ENCODE assay signal across 13 mouse cellular contexts in genomic region chr13:54994576-54994975, GRCm38 (mm10). TPM values are rescaled to one million over a fixed set of nuclear protein-coding genes. Genes with fewer than 3 reads are reported as not detected.
DNase-seq lines count a peak whose midpoint lies in the region; ATAC-seq and TF ChIP-seq lines count a peak whose summit lies in the region.
"Had no signal": no experiment of that assay in that cellular context is flagged by ENCODE, and none has a peak within 500 bp of the region (broad histone marks: within the 10 kb centered on the region; RNA-seq: fewer than 3 reads in every experiment).

No protein-coding gene starts in this region.

- DNase-seq in brain, embryonic 14.5 days (ENCODE audit: low read depth), result peak; percentile 83
- peak; percentile 85 for DNase-seq in embryo, embryonic 10.5 days (ENCODE audit: low spot score)
- DNase-seq in thymus, postnatal 25 days, result no peak
- DNase-seq in cerebellum, postnatal 10 days, result no peak
- DNase-seq: adrenal gland, postnatal 14 days; lung, adult 18-20 months; thymus, adult 18-20 months had no signal

- H3K4me2 ChIP-seq in hindbrain, embryonic 12.5 days (replicated peaks), result no peak overlapping the region
- no peak overlapping the region for H3K4me2 ChIP-seq in midbrain, embryonic 15.5 days
- H3K4me2 ChIP-seq in intestine, postnatal 0 days (replicated peaks; ENCODE audit: low read depth), result no peak overlapping the region
- H3K4me2 ChIP-seq: embryonic facial prominence, embryonic 13.5 days; kidney, embryonic 15.5 days had no signal

- TF ChIP-seq CTCF in brain, embryonic 14.5 days (IDR thresholded peaks at IDR 0.05; ENCODE audit: borderline replicate concordance, extremely low read depth, insufficient read depth, insufficient read length), result no peak
- no peak for TF ChIP-seq CTCF in intestine, postnatal 0 days (IDR thresholded peaks at IDR 0.05; ENCODE audit: low read depth)

- H3K9me3 ChIP-seq in hindbrain, embryonic 12.5 days (replicated peaks), result no peaks in the 10 kb centered on the region
- H3K9me3 ChIP-seq in midbrain, embryonic 15.5 days, result no peaks in the 10 kb centered on the region
- H3K9me3 ChIP-seq in intestine, postnatal 0 days (ENCODE audit: control insufficient read depth), result no peaks in the 10 kb centered on the region
- H3K9me3 ChIP-seq: embryonic facial prominence, embryonic 13.5 days; kidney, embryonic 15.5 days; limb, embryonic 10.5 days had no signal

- 6% methylated on average over 4 of the region's 4 CpGs for WGBS in hindbrain, embryonic 12.5 days
- 15% methylated on average over 4 of the region's 4 CpGs for WGBS in midbrain, embryonic 15.5 days
- WGBS in intestine, postnatal 0 days, result 23% methylated on average over 4 of the region's 4 CpGs

- H3K27me3 ChIP-seq in hindbrain, embryonic 12.5 days, result peaks cover 66% of the 10 kb centered on the region
- H3K27me3 ChIP-seq in midbrain, embryonic 15.5 days (replicated peaks), result peaks cover 5% of the 10 kb centered on the region; the same call in 1 of the 2 replicates
- no peaks in the 10 kb centered on the region for H3K27me3 ChIP-seq in intestine, postnatal 0 days (replicated peaks; ENCODE audit: control insufficient read depth, insufficient read depth, low read length)

- no peak for TF ChIP-seq POLR2A in brain, embryonic 14.5 days (IDR thresholded peaks at IDR 0.05; ENCODE audit: borderline replicate concordance, extremely low read depth, insufficient read depth, insufficient read length, poor library complexity, severe bottlenecking)

- peak overlapping the region; percentile 83 for H3K27ac ChIP-seq in hindbrain, embryonic 12.5 days
- H3K27ac ChIP-seq in midbrain, embryonic 15.5 days, result peak overlapping the region; percentile 31
- H3K27ac ChIP-seq in intestine, postnatal 0 days (ENCODE audit: low read depth, low read length), result no peak overlapping the region
- H3K27ac ChIP-seq: embryonic facial prominence, embryonic 13.5 days; kidney, embryonic 15.5 days; limb, embryonic 10.5 days had no signal

- H3K36me3 ChIP-seq in hindbrain, embryonic 12.5 days, result no peaks in the 10 kb centered on the region
- 0 out of 2 replicates have a peak, but pooled peaks cover under 1% of the 10 kb centered on the region for H3K36me3 ChIP-seq in midbrain, embryonic 15.5 days (replicated peaks)
- H3K36me3 ChIP-seq in intestine, postnatal 0 days (ENCODE audit: control insufficient read depth, insufficient read depth), result no peaks in the 10 kb centered on the region
- H3K36me3 ChIP-seq: embryonic facial prominence, embryonic 13.5 days; kidney, embryonic 15.5 days; limb, embryonic 10.5 days had no signal

- H3K4me1 ChIP-seq in hindbrain, embryonic 12.5 days, result peaks cover 48% of the 10 kb centered on the region
- peaks cover 21% of the 10 kb centered on the region for H3K4me1 ChIP-seq in midbrain, embryonic 15.5 days
- no peaks in the 10 kb centered on the region for H3K4me1 ChIP-seq in intestine, postnatal 0 days (replicated peaks; ENCODE audit: control insufficient read depth, insufficient read depth, low read length)

- no peak overlapping the region for H3K9ac ChIP-seq in hindbrain, embryonic 12.5 days
- H3K9ac ChIP-seq in midbrain, embryonic 15.5 days, result no peak overlapping the region
- H3K9ac ChIP-seq in intestine, postnatal 0 days (ENCODE audit: low read depth, low read length), result no peak overlapping the region
- H3K9ac ChIP-seq: embryonic facial prominence, embryonic 13.5 days; kidney, embryonic 15.5 days had no signal

- H3K4me3 ChIP-seq in hindbrain, embryonic 12.5 days, result no peak overlapping the region
- no peak overlapping the region for H3K4me3 ChIP-seq in midbrain, embryonic 15.5 days
- H3K4me3 ChIP-seq in intestine, postnatal 0 days (ENCODE audit: low read depth, low read length), result no peak overlapping the region
- H3K4me3 ChIP-seq: embryonic facial prominence, embryonic 13.5 days; kidney, embryonic 15.5 days; limb, embryonic 10.5 days had no signal

- ATAC-seq in hindbrain, embryonic 12.5 days (ENCODE audit: low FRiP score), result peak; percentile 63
- ATAC-seq in midbrain, embryonic 15.5 days (replicated peaks), result no peak
- no peak for ATAC-seq in intestine, postnatal 0 days

RNA-seq across cellular contexts. Expression of gene Hk3, which starts 26.6 kb away (rescaled TPM):
- 0.90 and 1.1 TPM in 2 replicates for polyA plus RNA-seq in brain, embryonic 14.5 days (2012; rRNA removed)
- polyA plus RNA-seq in hindbrain, embryonic 12.5 days (2016; fragmentation: Nextera tagmentation; extraction: Ambion mirVana), result 0.87 and 0.91 TPM in 2 replicates
- polyA plus RNA-seq in midbrain, embryonic 15.5 days (2015; fragmentation: Nextera tagmentation; extraction: Ambion mirVana), result 1.3 and 1.4 TPM in 2 replicates
- 0.77 and 0.81 TPM in 2 replicates for polyA plus RNA-seq in intestine, postnatal 0 days (2015; fragmentation: Nextera tagmentation; extraction: Ambion mirVana)

RNA-seq across cellular contexts. Expression of gene Unc5a, which starts 45.4 kb away (rescaled TPM):
- 29.2 and 29.7 TPM in 2 replicates for polyA plus RNA-seq in brain, embryonic 14.5 days (2012; rRNA removed)
- 5.8 and 6.1 TPM in 2 replicates for polyA plus RNA-seq in hindbrain, embryonic 12.5 days (2016; fragmentation: Nextera tagmentation; extraction: Ambion mirVana)
- polyA plus RNA-seq in midbrain, embryonic 15.5 days (2015; fragmentation: Nextera tagmentation; extraction: Ambion mirVana), result 15.7 and 16.1 TPM in 2 replicates
- 0.90 and 1.1 TPM in 2 replicates for polyA plus RNA-seq in intestine, postnatal 0 days (2015; fragmentation: Nextera tagmentation; extraction: Ambion mirVana)

Comparison
In these comparisons a context has a peak if more than half of its experiments do, and no peak if none do; other contexts are left out.
1. DNase-seq: peak in brain, embryonic 14.5 days (single experiment) and embryo, embryonic 10.5 days (single experiment); none in thymus, postnatal 25 days (single experiment) and cerebellum, postnatal 10 days (0 of 2).